Mouse (Mus musculus) hindbrain, embryonic 13.5 days (tissue): ENCODE results near the gene Kif7. TPM values are rescaled to one million over a fixed set of nuclear protein-coding genes. Genes with fewer than 3 reads are reported as not detected.

Experiments
- ATAC-seq: fragments of 200-750 bp; cut with Nextera tagmentation; 2 replicates; pipeline ENCODE4 v1.8.0; 2017; ENCODE audit warnings: moderate TSS enrichment; ENCODE audit not compliant: low FRiP score
- H3K27ac ChIP-seq: fragments of 300-500 bp; sonication (generic); 2 replicates; pipeline ENCODE4 v1.5.1; 2015; ENCODE audit warnings: inconsistent platforms, mild to moderate bottlenecking, moderate library complexity
- H3K27me3 ChIP-seq: fragments of 300-500 bp; sonication (generic); 2 replicates; pipeline ENCODE4 v1.6.1; 2015; ENCODE audit warnings: mild to moderate bottlenecking, inconsistent platforms
- H3K36me3 ChIP-seq: fragments of 300-500 bp; sonication (generic); 2 replicates; pipeline ENCODE4 v1.6.1; 2015; ENCODE audit warnings: mild to moderate bottlenecking, inconsistent platforms
- H3K4me1 ChIP-seq: fragments of 300-500 bp; sonication (generic); replicated peaks from 2 replicates; pipeline ENCODE4 v1.6.1; 2015; ENCODE audit warnings: inconsistent platforms
- H3K4me2 ChIP-seq: fragments of 300-500 bp; sonication (generic); 2 replicates; pipeline ENCODE4 v1.6.1; 2015; ENCODE audit warnings: inconsistent platforms, mild to moderate bottlenecking, moderate library complexity
- H3K4me3 ChIP-seq: fragments of 300-500 bp; sonication (generic); 2 replicates; pipeline ENCODE4 v1.5.1; 2015; ENCODE audit warnings: mild to moderate bottlenecking, inconsistent platforms
- H3K9ac ChIP-seq: fragments of 300-500 bp; sonication (generic); 2 replicates; pipeline ENCODE4 v1.6.1; 2015; ENCODE audit warnings: mild to moderate bottlenecking, inconsistent platforms
- H3K9me3 ChIP-seq: fragments of 300-500 bp; sonication (generic); 2 replicates; pipeline ENCODE4 v1.6.1; 2016; ENCODE audit warnings: inconsistent platforms
- WGBS: fragments of 180-500 bp; shearing (Covaris S2); methylation state at CpG from one replicate; pipeline ENCODE4 v1.1.7; 2015; 5-methylcytosine and 5-hydroxymethylcytosine counted together
- polyA plus RNA-seq: library from polyadenylated mRNA; unstranded; fragments of >200 nt; fragmentation: Nextera tagmentation; extraction: Ambion mirVana; gene quantifications from 2 replicates; pipeline ENCODE4 v1.2.1, GENCODE M21; 2015

Kif7 gene
- polyA plus RNA-seq, 1 experiment from 2014 or later, result 2.2 TPM

GRCm38 (mm10) chr7:79710831-79711230 lies 4.7 kb downstream of the Kif7 start:
- Histone ChIP-seq H3K4me1 (peaks cover 28% of the 10 kb centered on the region), H3K9me3 (no peaks in the 10 kb centered on the region), H3K4me2 (peak overlapping the region; percentile 65), H3K9ac (peak overlapping the region; percentile 70), H3K27me3 (peaks cover 26% of the 10 kb centered on the region; the same call in 1 of the 2 replicates), H3K36me3 (peaks cover 10% of the 10 kb centered on the region; the same call in 1 of the 2 replicates), H3K4me3 (peak overlapping the region; percentile 48), H3K27ac (0 out of 2 replicates have a peak overlapping the region, but pooled peaks have one; percentile 44)
- no peak for ATAC-seq
- WGBS, result 27% methylated on average over 17 of the region's 17 CpGs

- H3K9me3 ChIP-seq, result no peaks in the 10 kb centered on the region
- ATAC-seq, result peak; percentile 89
- H3K4me3 ChIP-seq, result peak overlapping the region; percentile 48
- peaks cover 11% of the 10 kb centered on the region; the same call in 1 of the 2 replicates for H3K36me3 ChIP-seq
- under 1% methylated on average over 55 of the region's 55 CpGs for WGBS
- peak overlapping the region; percentile 65 for H3K4me2 ChIP-seq
- H3K27me3 ChIP-seq, result peaks cover 21% of the 10 kb centered on the region; the same call in 1 of the 2 replicates
- peak overlapping the region; percentile 44; the same call in 1 of the 2 replicates for H3K27ac ChIP-seq
- peaks cover 22% of the 10 kb centered on the region for H3K4me1 ChIP-seq
- peak overlapping the region; percentile 70 for H3K9ac ChIP-seq
These were observed 5.4 kb downstream of the Kif7 start for GRCm38 (mm10) chr7:79710130-79710607.

DNA sequence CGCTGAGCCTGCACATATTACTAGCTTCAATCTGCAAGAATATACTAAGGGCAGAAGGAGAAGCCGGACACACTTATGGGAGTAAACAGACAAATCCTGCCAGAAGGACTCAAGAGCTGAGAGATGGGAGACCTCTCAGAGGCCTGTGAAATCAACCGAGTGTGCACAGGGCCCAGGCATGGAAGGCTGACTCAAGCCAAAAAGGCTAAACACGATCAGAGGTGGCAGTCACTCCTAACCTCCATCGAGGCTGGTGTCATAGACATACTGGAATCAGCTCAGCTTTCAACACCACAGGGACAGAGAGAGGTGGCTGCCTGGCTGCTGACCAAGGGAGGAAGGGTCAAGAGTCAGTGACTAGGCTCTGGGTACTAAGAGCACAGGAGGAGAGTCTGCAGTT lies 10.3 kb downstream of the Kif7 start:
- Histone ChIP-seq H3K4me2 (no peak overlapping the region), H3K9ac (no peak overlapping the region), H3K36me3 (peaks cover 48% of the 10 kb centered on the region), H3K27me3 (peaks cover 8% of the 10 kb centered on the region; the same call in 1 of the 2 replicates), H3K4me3 (no peak overlapping the region), H3K4me1 (peaks cover 6% of the 10 kb centered on the region), H3K27ac (no peak overlapping the region), H3K9me3 (no peaks in the 10 kb centered on the region)
- ATAC-seq, result no peak
- 92% methylated on average over 5 of the region's 5 CpGs for WGBS

DNA sequence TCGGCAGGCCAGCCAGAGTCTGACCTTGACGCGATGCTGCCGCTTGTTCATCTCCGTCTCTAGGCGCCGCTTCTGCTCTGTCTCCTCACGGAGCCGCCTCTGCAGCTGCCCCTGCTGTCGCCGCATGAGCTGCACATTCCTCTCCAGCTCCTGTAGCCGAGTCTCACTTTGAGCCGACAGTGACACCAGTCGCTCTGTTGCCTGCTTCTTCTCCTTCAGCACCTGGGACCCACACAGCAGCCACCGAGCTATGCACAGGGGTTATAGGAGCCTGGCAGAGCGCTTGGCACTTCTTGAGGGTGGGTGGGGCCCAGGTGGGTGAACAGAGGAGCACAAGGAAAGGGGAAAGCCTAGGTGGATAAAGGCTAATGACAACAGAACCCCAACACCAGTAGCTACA lies 12.8 kb downstream of the Kif7 start:
- no peak overlapping the region for H3K27ac ChIP-seq
- WGBS, result 84% methylated on average over 16 of the region's 16 CpGs
- no peak overlapping the region for H3K9ac ChIP-seq
- peaks cover 61% of the 10 kb centered on the region for H3K36me3 ChIP-seq
- no peak overlapping the region for H3K4me2 ChIP-seq
- no peaks in the 10 kb centered on the region for H3K4me1 ChIP-seq
- H3K27me3 ChIP-seq, result no peaks in the 10 kb centered on the region
- ATAC-seq, result no peak
- no peak overlapping the region for H3K4me3 ChIP-seq
- no peaks in the 10 kb centered on the region for H3K9me3 ChIP-seq

GRCm38 (mm10) chr7:79696495-79696894 lies 19.0 kb downstream of the Kif7 start:
- Histone ChIP-seq H3K9ac (no peak overlapping the region), H3K36me3 (peaks cover 68% of the 10 kb centered on the region), H3K4me1 (no peaks in the 10 kb centered on the region), H3K4me3 (no peak overlapping the region), H3K27ac (no peak overlapping the region), H3K9me3 (no peaks in the 10 kb centered on the region), H3K27me3 (no peaks in the 10 kb centered on the region), H3K4me2 (no peak overlapping the region)
- 91% methylated on average over 8 of the region's 8 CpGs for WGBS
- no peak for ATAC-seq

DNA sequence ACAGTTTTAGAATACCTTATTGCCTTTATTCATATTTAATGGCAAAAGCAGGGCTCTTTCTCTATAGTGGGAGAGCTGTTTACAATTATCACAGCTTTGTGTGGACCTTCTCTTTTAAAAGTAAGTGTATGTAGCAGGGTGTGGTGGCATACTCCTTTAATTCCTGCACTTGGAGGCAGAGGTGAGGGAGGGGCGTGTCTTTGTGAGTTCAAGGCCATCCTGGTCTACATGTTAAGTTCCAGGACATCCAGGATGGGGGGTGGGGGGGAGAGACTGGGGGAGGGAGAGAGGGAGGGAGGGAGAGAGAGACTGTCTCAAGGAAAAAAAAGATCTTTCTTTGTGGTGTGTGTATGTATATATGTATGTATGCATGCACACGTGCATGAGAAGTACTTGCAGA lies 35.3 kb downstream of the Kif7 start:
- H3K27me3 ChIP-seq, result no peaks in the 10 kb centered on the region
- no peak overlapping the region for H3K4me2 ChIP-seq
- no peak for ATAC-seq
- H3K4me1 ChIP-seq, result no peaks in the 10 kb centered on the region
- H3K9me3 ChIP-seq, result no peaks in the 10 kb centered on the region
- peaks cover 14% of the 10 kb centered on the region for H3K36me3 ChIP-seq
- 95% methylated on average over 2 of the region's 2 CpGs for WGBS
- no peak overlapping the region for H3K27ac ChIP-seq
- no peak overlapping the region for H3K4me3 ChIP-seq
- no peak overlapping the region for H3K9ac ChIP-seq

DNA sequence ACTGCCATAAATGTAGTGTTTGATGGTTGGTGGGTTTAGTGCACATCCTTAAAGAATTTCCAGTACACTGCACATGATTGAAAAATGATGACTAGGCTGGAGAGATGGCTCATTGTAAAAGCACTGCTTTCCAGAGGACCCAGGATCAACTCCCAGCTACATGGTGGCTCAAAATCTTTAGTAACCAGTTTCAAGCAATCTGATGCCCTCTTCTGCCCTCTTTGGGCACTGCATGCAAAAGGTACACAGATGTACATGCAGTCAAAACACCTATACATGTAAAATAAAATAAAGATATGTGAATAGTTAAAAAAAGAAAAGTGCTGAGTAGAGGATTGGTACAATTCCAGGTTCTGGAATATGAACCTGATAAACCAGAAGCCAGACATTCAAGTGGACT lies 36.3 kb downstream of the Kif7 start:
- Histone ChIP-seq H3K27me3 (no peaks in the 10 kb centered on the region), H3K4me2 (no peak overlapping the region), H3K27ac (no peak overlapping the region), H3K4me3 (no peak overlapping the region), H3K9ac (no peak overlapping the region), H3K4me1 (no peaks in the 10 kb centered on the region), H3K36me3 (peaks cover 14% of the 10 kb centered on the region), H3K9me3 (no peaks in the 10 kb centered on the region)
- no peak for ATAC-seq

GRCm38 (mm10) chr7:79670900-79671604 lies 44.5 kb downstream of the Kif7 start:
- no peak overlapping the region for H3K4me3 ChIP-seq
- no peak overlapping the region for H3K9ac ChIP-seq
- H3K27ac ChIP-seq, result no peak overlapping the region
- H3K4me2 ChIP-seq, result no peak overlapping the region
- WGBS, result over 99% methylated on average over 4 of the region's 4 CpGs
- H3K9me3 ChIP-seq, result no peaks in the 10 kb centered on the region
- no peak for ATAC-seq
- no peaks in the 10 kb centered on the region for H3K27me3 ChIP-seq
- peaks cover 8% of the 10 kb centered on the region; the same call in 1 of the 2 replicates for H3K36me3 ChIP-seq
- H3K4me1 ChIP-seq, result no peaks in the 10 kb centered on the region

DNA sequence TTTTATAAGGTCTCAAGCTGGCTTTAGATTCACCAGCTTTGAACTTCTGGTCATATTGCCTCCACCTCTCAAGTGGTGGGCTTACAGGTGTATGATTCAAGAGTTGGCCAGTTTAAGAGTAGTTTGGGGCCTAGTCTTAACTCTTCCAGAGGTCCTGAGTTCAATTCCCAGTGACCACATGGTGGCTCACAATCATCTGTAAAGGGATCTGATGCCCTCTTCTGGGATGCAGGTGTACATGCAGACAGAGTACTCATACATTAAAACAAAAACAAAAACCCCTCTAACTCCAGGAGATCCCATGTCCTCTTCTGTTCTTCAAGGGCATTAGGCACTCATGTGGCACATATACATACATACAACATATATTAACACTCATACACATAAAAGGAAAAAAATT lies 48.8 kb downstream of the Kif7 start:
- Histone ChIP-seq H3K27ac (no peak overlapping the region), H3K9ac (no peak overlapping the region), H3K36me3 (peaks cover 5% of the 10 kb centered on the region; the same call in 1 of the 2 replicates), H3K9me3 (no peaks in the 10 kb centered on the region), H3K4me3 (no peak overlapping the region), H3K27me3 (no peaks in the 10 kb centered on the region), H3K4me2 (no peak overlapping the region), H3K4me1 (peaks cover 14% of the 10 kb centered on the region)
- no peak for ATAC-seq

- Histone ChIP-seq H3K27me3 (0 out of 2 replicates have a peak, but pooled peaks cover 4% of the 10 kb centered on the region), H3K4me2 (peak overlapping the region; percentile 99), H3K9me3 (no peaks in the 10 kb centered on the region), H3K4me1 (peaks cover 34% of the 10 kb centered on the region), H3K9ac (peak overlapping the region; percentile 74), H3K36me3 (no peaks in the 10 kb centered on the region), H3K27ac (no peak overlapping the region), H3K4me3 (peak overlapping the region; percentile 72)
- no peak for ATAC-seq
- 10% methylated on average over 5 of the region's 5 CpGs for WGBS
These were observed 54.1 kb downstream of the Kif7 start for GRCm38 (mm10) chr7:79661253-79661890.

- H3K27ac ChIP-seq, result no peak overlapping the region
- ATAC-seq, result peak; percentile 65
- peak overlapping the region; percentile 72 for H3K4me3 ChIP-seq
- H3K9me3 ChIP-seq, result no peaks in the 10 kb centered on the region
- peak overlapping the region; percentile 74 for H3K9ac ChIP-seq
- H3K4me2 ChIP-seq, result peak overlapping the region; percentile 99
- WGBS, result under 1% methylated on average over 69 of the region's 73 CpGs
- H3K36me3 ChIP-seq, result no peaks in the 10 kb centered on the region
- H3K27me3 ChIP-seq, result 0 out of 2 replicates have a peak, but pooled peaks cover 4% of the 10 kb centered on the region
- peaks cover 34% of the 10 kb centered on the region for H3K4me1 ChIP-seq
These were observed 55.0 kb downstream of the Kif7 start for GRCm38 (mm10) chr7:79660291-79661150.
